Mouse (Mus musculus) limb, embryonic 14.5 days (tissue): Measurements from ENCODE around the gene Hoxa6. TPM values are rescaled to one million over a fixed set of nuclear protein-coding genes. Genes with fewer than 3 reads are reported as not detected.
A peak's percentile ranks its signal among the peaks of the same experiment; 100 is the strongest.

ENCODE experiments used
- ATAC-seq: fragments of 200-750 bp; cut with Nextera tagmentation; 2 replicates; pipeline ENCODE4 v1.8.0; 2017; ENCODE audit warnings: low read depth, moderate number of reproducible peaks, moderate TSS enrichment; ENCODE audit not compliant: low FRiP score
- DNase-seq: peaks from one replicate; pipeline ENCODE4 v3.0.0-alpha.2; 2015; ENCODE audit warnings: low spot score
- H3K27ac ChIP-seq: fragments of 300-500 bp; sonication (generic); replicated peaks from 2 replicates; pipeline ENCODE4 v1.5.1; 2014; ENCODE audit warnings: low read depth, mild to moderate bottlenecking, low read length, moderate library complexity, mixed read lengths
- H3K27me3 ChIP-seq: fragments of 300-500 bp; sonication (generic); 2 replicates; pipeline ENCODE4 v1.6.1; 2014; ENCODE audit warnings: low read length, mixed read lengths; ENCODE audit not compliant: control insufficient read depth, insufficient read depth
- H3K36me3 ChIP-seq: fragments of 300-500 bp; sonication (generic); 2 replicates; pipeline ENCODE4 v1.6.1; 2014; ENCODE audit warnings: mild to moderate bottlenecking, low read length, moderate library complexity, mixed read lengths; ENCODE audit not compliant: control insufficient read depth, insufficient read depth
- H3K4me1 ChIP-seq: fragments of 300-500 bp; sonication (generic); 2 replicates; pipeline ENCODE4 v1.6.1; 2014; ENCODE audit warnings: antibody characterized with exemption, low read length, mixed read lengths; ENCODE audit not compliant: control insufficient read depth, insufficient read depth
- H3K4me2 ChIP-seq: fragments of 300-500 bp; sonication (generic); replicated peaks from 2 replicates; pipeline ENCODE4 v1.6.1; 2014; ENCODE audit warnings: low read depth, mild to moderate bottlenecking, low read length, moderate library complexity; ENCODE audit not compliant: severe bottlenecking
- H3K4me3 ChIP-seq: fragments of 300-500 bp; sonication (generic); replicated peaks from 2 replicates; pipeline ENCODE4 v1.5.1; 2014; ENCODE audit warnings: low read length
- H3K9ac ChIP-seq: fragments of 300-500 bp; sonication (generic); 2 replicates; pipeline ENCODE4 v1.6.1; 2014; ENCODE audit warnings: mild to moderate bottlenecking, low read depth, low read length, moderate library complexity; ENCODE audit not compliant: severe bottlenecking
- H3K9me3 ChIP-seq: fragments of 300-500 bp; sonication (generic); 2 replicates; pipeline ENCODE4 v1.6.1; 2016; ENCODE audit warnings: low read length; ENCODE audit not compliant: control insufficient read depth
- POLR2A ChIP-seq: fragments of 200-500 bp; IDR thresholded peaks from 2 replicates; pipeline ENCODE4 v1.8.0; 2012; ENCODE audit warnings: inconsistent platforms, mild to moderate bottlenecking, moderate library complexity, borderline replicate concordance; ENCODE audit not compliant: insufficient read depth, insufficient read length; ENCODE audit errors: extremely low read depth
- WGBS: fragments of 180-500 bp; shearing (Covaris S2); extraction: QIAGEN DNeasy Blood & Tissue Kit; methylation state at CpG from one replicate; pipeline ENCODE4 v1.1.7; 2014; 5-methylcytosine and 5-hydroxymethylcytosine counted together
- polyA plus RNA-seq, 2 experiments: library from polyadenylated mRNA; depleted of rRNA in 1 of 2; stranded (reverse) in 1 of 2; unstranded in 1 of 2; fragments of >200 nt; fragmentation: Nextera tagmentation in 1 of 2; extraction: Ambion mirVana in 1 of 2; gene quantifications; 2 replicates each; pipeline versions ENCODE4 v1.2.1 to v1.2.3; 2012 to 2014

Hoxa6 gene
- polyA plus RNA-seq, 2 experiments: 0.66 to 3.9 TPM

DNA sequence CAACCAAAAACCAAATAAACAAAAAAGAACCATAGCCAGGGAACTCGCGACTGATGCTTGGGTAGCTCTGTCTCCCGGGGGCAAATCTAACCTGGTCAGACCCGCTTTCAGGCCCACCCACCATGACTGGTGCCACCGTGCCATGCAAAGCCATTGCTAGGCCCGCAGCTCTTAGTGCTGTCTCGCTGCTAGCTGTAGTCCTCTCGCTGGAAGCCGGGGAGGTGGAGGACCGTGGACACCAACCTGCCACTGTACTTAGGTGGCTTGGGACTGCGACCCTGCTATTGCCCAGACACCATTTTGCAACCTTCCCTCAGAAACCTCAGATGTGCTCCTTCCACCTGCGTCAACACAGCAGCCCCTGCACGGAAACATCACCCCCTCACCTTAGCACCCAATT is 3.4 kb upstream of the Hoxa6 start:
- Histone ChIP-seq H3K4me3 (peak overlapping the region; percentile 65), H3K9ac (peak overlapping the region; percentile 84), H3K27ac (peak overlapping the region; percentile 91), H3K36me3 (no peaks in the 10 kb centered on the region), H3K4me1 (peaks cover 45% of the 10 kb centered on the region), H3K4me2 (peak overlapping the region; percentile 75), H3K9me3 (no peaks in the 10 kb centered on the region), H3K27me3 (peaks cover 35% of the 10 kb centered on the region)
- DNase-seq: no peak
- WGBS: 0% methylated on average over 13 of the region's 13 CpGs
- 0 out of 2 replicates have a peak, but pooled peaks have one; percentile 1 for TF ChIP-seq POLR2A
- no peak for ATAC-seq

DNA sequence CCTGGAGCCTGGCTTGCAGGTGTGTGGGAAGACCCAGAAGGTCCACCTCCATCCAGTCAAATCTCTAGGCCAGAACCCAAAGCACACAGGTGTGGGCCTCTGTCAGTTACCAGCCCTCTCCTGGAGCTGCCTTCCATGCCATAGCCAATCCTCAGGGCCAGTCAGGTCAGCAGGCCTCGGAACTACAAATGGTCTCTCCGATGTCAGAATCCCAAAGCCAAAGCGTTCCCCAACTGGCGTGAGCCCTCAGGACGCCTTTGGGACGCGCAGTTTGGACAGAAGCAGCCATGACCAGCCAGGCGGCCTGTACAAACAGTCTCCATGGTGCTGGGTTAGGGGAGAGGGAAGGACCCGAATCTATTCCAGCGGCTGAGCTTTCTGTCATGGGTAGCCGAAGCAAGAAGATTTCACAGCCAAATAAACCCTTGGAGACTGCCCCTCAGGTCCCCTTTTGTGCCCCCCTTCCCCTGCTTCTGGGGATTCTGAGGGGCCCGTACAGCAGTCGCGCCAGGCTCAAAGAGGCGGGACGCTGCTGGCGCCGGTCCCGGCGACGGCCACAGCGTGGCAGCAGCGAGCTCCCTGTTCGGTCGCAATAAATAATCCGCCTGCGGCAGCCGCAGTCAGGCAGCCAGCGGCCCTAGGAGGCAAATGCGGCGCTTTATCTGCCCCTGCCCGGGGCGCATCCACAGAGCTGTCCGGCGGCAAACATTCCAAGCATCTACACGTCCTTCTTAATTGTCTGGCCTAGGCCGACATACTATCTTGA is 2.8 kb upstream of the Hoxa6 start:
- H3K27me3 ChIP-seq: peaks cover 38% of the 10 kb centered on the region
- peaks cover 50% of the 10 kb centered on the region for H3K4me1 ChIP-seq
- H3K36me3 ChIP-seq: 0 out of 2 replicates have a peak, but pooled peaks cover 2% of the 10 kb centered on the region
- under 1% methylated on average over 36 of the region's 37 CpGs for WGBS
- H3K27ac ChIP-seq: peak overlapping the region; percentile 91
- DNase-seq: peak; percentile 91
- peak overlapping the region; percentile 84 for H3K9ac ChIP-seq
- H3K4me3 ChIP-seq: peak overlapping the region; percentile 65
- H3K4me2 ChIP-seq: peak overlapping the region; percentile 75
- TF ChIP-seq POLR2A: peak; percentile 73; the same call in 1 of the 2 replicates
- H3K9me3 ChIP-seq: no peaks in the 10 kb centered on the region
- peak; percentile 45; the same call in 1 of the 2 replicates for ATAC-seq

DNA sequence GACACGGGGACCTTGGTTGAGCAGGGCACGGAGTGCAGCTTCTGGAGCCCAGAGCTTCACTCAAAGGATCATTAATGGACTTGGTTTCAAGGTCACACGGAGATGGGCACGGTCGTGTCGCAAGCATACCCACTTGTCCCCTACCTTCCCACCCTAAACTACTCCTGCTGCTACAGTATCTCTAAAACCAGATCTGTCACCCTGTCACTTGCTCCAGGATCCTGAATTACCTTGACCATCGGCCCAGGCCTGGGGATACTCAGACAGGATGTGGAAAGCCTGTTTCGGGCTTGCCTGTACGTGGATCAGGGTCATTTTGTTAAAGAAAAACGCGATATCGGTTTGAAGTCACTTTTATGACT is 1.1 kb upstream of the Hoxa6 start:
- 24% methylated on average over 12 of the region's 12 CpGs for WGBS
- Histone ChIP-seq H3K4me3 (peak overlapping the region; percentile 39), H3K27ac (no peak overlapping the region), H3K9ac (peak overlapping the region; percentile 52), H3K9me3 (no peaks in the 10 kb centered on the region), H3K27me3 (peaks cover 30% of the 10 kb centered on the region), H3K4me2 (peak overlapping the region; percentile 75), H3K4me1 (peaks cover 52% of the 10 kb centered on the region), H3K36me3 (peaks cover 18% of the 10 kb centered on the region; the same call in 1 of the 2 replicates)
- no peak for TF ChIP-seq POLR2A
- no peak for DNase-seq
- ATAC-seq: no peak

DNA sequence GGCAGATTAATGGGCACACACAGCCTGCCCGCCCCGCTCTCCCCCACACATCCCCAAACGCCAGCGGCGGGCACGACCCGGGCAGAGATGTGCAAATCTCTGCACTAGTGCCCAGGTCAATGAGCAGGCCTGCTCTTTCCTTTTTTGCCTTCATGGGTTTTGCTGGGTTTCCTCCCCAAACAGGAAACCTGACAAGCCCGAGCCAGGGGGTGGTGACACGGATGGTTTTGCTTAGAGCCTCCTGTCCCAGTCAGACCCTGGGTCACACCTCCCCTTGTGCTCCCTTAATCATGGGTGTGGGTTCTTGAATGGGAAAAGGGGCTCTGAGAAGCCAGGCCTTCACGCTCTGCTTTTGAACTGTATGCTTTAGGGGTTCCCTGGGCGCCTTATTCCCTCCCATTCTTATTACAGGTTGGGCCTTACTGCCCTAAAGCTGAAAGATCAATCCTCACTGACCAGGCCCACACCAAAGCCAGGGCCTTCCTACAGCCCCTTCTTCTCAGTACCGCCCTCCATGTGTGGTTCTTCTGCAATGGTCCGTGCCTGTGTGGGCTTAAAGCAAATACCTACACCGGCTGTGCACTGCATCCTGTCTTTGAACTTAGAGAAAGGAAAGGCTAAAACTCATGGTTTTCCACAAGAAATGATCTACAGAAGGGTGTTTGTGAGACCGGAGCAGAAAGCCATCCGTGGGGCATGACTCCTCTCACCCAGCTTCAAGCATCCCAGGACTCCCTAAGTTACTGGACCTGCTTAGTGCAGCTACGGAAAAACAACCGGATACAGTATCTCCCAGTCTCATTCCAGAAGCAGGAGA is 554 bp upstream of the Hoxa6 start:
- ATAC-seq (no peak), DNase-seq (no peak)
- no peak for TF ChIP-seq POLR2A
- Histone ChIP-seq H3K4me1 (peaks cover 58% of the 10 kb centered on the region), H3K9me3 (no peaks in the 10 kb centered on the region), H3K36me3 (peaks cover 21% of the 10 kb centered on the region; the same call in 1 of the 2 replicates), H3K27ac (no peak overlapping the region), H3K9ac (peak overlapping the region; percentile 52), H3K4me3 (peak overlapping the region; percentile 39), H3K4me2 (peak overlapping the region; percentile 75), H3K27me3 (peaks cover 26% of the 10 kb centered on the region; the same call in 1 of the 2 replicates)
- 13% methylated on average over 18 of the region's 18 CpGs for WGBS

DNA sequence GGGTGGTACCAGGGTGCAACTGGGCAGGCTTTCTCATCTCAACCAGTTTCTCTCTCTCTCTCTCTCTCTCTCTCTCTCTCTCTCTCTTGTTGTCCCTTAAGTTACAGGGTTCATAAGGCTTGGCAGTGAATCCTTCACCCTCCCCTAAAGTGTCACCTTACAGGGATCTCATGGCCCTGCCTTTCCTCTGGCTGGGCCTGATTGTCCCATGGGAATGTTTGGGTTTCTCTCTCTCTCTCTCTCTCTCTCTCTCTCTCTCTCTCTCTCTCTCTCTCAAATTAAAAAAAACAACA is 892 bp downstream of the Hoxa6 start:
- H3K9me3 ChIP-seq: no peaks in the 10 kb centered on the region
- DNase-seq (no peak), ATAC-seq (no peak)
- peaks cover 64% of the 10 kb centered on the region for H3K4me1 ChIP-seq
- no peak overlapping the region for H3K27ac ChIP-seq
- peaks cover 31% of the 10 kb centered on the region; the same call in 1 of the 2 replicates for H3K27me3 ChIP-seq
- H3K4me2 ChIP-seq: peak overlapping the region; percentile 75; the same call in 1 of the 2 replicates
- no peak for TF ChIP-seq POLR2A
- H3K9ac ChIP-seq: no peak overlapping the region
- no peak overlapping the region for H3K4me3 ChIP-seq
- peaks cover 35% of the 10 kb centered on the region for H3K36me3 ChIP-seq
